Mouse (Mus musculus): ENCODE results near the gene Socs1. TPM values are rescaled to one million over a fixed set of nuclear protein-coding genes. Genes with fewer than 3 reads are reported as not detected.

Socs1 gene
- polyA plus RNA-seq, 2 experiments from 2014 or later: 2.5 to 3.9 TPM

DNA sequence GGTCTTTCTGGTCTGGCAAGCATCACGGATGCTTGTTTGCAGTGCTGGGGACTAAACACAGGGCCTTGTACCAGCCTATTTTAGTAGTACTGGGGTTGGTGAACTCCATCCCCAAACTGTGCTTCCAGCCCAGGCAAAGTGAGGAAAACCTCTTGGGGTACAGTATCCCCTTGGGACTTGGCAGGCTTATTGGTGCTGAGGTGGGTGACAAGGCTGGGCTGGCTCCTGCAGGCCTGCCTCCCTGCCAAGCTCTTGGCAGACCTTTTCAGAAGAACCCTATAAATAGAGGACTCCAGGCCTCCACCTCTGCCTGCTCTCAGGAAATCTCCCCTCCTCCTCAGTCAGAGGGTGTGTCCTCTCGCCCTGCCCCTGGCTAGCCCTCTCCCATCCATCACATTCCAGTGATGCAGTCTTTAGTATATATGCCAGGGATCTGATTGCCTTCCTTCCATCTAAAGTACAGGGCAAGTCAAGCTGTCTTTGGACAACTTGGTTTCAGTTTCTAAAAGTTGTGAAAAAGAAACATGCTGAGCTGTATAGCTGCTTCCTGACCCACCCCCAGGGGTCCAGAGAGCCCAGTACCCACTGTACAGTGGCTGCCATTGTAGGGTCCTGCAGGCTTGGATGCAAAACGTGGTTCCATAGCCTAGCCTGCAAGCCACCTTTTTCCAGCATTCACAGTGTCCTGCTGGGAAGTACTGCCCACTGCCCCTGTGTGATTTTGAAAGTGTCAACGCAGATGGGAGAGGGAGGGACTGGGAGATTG is 1.6 kb upstream of the Socs1 start:
- no peak for ATAC-seq

DNA sequence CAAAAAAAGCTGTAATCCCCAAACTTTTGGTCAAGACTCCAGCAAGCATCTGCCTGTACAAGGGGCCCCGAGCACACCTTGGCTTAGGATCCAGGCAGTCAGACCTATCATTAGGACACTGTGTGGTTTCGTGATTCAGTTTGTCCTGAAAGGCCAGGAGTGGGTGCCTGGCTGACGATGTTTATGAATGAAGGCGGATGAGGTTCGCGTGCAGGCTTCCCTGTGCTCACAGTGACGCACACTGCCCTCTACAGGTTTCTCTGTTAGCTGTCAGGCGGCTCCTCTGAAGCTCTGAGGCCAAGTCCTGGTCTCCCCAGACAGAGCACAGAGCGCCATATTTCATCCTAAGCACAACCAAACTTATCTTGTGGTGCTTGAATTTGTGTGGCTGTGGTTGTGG is 952 bp upstream of the Socs1 start:
- peak; percentile 49 for ATAC-seq

DNA sequence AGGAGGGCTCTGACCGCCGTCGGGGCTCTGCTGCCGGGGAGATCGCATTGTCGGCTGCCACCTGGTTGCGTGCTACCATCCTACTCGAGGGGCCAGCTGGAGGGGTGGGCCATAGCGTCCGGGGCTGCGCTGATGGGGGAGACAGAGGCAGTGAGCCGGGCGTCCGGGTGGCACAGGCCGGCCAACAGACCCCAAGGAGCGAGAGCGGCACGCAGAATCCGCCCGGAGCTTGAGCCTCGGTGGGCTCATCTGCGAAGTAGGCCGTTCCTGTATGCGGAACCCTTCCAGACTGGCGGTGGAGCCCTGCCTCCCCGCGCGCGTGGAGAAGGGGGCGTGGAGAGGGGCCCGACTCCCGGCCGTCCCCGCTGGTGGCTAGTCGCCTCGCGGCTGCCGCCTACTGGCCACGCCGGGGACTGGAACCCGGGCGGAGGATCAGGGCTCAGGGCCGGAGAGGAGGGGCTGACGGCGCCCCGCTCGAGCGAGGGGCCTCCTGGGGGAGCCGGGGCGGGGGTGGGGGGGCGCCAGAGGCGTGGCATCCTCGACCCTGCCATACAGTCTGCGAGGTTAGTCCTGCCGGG is 454 bp downstream of the Socs1 start:
- peak; percentile 43 for ATAC-seq

DNA sequence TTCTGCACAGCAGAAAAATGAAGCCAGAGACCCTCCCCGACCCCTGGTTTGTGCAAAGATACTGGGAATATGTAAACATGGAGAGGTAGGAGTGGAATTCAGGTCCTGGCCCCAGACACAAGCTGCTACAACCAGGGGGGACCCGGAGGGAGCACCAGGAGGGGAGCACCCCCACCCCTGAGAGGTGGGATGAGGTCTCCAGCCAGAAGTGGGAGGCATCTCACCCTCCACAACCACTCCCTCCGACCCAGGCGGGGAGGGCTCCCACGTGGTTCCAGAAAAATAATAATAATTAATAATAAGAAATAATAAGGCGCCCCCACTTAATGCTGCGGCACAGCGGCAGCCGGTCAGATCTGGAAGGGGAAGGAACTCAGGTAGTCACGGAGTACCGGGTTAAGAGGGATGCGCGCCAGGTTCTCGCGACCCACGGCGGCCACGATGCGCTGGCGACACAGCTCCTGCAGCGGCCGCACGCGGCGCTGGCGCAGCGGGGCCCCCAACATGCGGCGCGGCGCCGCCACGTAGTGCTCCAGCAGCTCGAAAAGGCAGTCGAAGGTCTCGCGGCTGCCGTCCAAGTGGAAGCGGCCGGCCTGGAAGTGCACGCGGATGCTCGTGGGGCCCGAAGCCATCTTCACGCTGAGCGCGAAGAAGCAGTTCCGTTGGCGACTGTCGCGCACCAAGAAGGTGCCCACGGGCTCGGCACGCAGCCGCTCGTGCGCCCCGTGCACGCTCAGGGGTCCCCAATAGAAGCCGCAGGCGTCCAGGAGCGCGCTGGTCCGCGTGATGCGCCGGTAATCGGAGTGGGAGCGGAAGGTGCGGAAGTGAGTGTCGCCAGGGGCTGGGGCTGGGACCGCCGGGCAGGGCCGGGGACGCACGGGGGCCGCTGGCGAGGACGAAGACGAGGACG is 1.2 kb downstream of the Socs1 start:
- ATAC-seq: no peak

DNA sequence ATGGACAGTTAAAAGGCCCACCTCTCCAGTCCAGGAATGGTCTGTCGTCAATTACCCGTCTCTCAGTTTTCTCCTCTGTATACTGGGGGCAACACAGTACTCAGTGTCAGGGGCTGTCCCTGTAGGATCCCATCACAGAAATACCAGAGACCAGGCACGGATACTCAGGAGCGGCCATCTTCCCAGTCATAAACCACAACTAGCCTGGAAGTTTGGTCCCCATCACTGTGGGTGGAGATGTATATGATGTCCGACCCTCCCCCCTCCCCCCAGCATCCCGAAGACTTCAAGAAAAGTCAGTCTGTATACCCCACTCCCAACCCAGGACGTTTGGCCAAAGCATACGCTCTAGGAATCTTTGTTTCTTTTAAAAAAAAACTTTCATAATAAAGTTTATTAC is 1.9 kb downstream of the Socs1 start:
- no peak for ATAC-seq

DNA sequence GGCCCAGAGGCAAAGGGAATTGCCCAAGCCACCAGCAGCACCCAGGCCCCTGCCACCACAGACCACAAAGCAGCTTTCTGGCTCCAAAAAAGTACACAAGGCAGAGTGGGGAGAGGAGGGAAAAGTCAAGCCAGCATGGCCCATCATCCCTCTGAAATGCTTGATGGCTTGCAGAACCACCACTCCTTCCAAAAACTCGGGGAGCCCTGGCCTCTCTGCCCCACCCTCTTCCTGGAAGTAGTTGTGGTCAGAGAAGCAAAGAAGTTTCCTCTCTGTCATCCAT is 2.2 kb downstream of the Socs1 start:
- no peak for ATAC-seq

DNA sequence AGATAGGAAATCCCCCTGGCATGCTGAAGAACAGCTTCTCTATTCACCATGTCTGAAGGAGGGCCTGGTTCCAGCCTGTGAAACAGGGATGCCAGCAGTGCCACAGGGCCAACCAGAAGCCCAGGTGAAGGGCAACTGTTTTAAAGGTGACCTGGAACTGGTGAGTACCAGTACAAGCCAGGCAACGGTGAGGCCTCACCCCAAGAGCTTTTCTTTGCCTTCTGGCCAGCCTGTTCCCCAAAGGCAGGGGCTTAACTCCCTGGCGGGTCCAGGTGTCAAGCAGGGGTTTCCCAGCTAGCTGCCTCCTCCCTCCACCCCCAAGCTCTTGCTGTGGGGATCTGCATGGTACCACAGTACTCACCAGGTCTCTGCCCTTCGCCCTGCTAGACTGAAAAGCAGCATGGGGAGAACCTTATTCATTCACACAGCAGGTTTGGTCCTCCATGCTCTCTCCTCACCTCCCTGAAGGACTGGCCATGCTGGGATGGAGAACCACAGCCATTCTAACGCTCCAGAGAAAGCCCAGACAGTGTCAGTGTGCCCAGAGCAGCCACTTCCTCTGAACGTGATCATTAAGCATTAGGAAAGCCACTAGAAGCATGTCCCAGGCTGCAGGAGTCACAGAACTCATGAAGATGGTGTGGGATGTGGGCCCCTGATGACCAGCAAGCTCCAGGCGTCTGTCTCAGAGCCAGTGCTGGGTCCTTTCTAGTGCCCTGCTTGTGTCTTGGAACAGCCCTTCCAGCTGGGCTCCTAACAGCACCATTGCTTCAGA is 2.8 kb downstream of the Socs1 start:
- no peak for ATAC-seq

DNA sequence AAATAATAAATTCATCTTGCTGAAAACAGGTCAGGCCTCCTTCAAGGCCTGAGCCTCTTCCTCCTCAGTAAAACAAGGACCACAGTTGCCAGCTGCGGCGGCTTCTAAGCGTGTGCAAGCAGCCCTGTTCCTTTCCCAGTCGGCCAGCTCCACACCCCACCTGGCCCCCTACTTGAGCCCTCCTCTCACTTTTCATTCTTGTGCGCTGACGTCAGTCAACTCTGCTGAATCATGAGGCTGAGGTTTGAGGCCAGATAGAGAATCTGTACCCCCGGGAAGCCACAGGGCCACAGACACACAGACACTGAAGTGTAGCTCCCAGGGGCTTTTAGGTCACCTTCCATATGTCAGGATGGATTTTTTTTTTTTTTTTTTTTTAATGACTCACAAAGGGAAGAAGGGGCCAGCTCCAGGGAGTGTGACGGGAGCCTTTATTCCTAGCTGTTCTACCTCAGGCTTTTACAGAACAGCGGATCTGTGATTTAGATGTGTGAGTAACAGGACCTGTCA is 3.4 kb downstream of the Socs1 start:
- ATAC-seq: peak; percentile 4

DNA sequence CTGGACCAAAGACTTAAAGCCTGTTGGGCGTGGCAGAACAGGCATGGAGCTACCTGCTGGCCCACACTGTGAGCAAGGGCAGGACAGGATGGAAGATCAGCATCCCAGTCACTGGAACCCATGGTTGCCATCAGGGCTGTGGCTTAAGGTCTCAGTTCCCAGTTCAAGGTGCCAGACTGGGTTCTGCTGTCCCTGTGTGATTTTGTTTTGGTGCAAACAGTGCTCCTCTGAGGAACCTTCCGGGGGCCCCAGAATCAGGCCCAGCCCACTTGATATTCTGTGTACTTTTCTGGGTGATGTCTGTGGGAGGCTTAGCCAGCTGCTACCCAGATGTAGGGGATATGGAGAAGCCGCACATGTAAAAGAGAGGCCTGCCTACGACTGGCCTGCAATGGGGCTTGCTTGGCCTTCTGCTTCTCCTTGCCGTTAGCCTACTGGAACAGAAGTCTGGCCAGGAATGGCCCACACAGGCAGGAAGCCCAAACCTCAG is 4.7 kb downstream of the Socs1 start:
- ATAC-seq: no peak

DNA sequence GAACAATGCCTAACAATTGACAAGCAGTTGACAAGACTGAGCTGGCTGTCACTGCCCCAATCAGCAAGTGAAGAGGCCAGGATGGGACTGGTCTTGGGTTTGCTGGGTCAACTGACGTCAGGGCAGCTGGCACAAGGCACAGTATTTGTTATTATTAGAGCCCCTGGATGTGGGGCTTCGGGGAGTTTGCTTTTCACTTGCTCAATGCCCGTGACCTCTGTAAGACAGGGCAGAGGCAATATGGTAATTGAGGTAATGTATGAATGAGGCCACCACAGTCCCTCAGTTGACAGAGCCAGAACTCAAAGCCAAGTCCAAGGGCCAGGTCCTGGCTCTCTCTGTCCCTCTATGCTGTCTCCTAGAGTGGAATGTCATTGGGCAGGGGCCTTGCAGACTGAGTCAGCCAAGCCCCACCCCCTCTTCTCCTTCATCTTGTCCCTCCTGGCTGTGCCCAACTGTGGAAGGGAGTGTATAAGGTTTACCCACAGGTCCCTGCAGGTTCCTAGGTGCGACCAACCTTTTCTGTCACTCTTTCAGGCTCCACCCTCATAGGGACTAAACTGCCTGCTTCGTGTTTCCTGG is 7.7 kb downstream of the Socs1 start:
- no peak for ATAC-seq

DNA sequence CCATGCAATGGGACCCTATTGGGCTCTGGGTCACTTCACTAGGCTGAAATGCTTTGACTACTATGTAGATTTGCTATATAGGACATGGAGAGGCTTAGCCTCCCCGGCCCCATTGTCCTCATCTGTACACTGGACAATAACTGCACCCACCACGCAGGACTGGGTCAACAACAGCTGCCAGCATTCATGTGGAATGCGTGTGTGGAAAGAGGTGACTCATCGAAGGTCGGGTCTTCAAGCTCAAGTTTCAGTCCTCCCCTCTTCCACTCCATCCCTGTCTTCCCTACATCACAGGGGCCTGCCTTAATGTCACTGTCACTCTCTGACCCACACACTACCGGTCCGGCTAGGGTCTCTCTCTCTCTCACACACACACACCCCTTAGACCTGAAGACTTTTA is 9.0 kb downstream of the Socs1 start:
- ATAC-seq: no peak

DNA sequence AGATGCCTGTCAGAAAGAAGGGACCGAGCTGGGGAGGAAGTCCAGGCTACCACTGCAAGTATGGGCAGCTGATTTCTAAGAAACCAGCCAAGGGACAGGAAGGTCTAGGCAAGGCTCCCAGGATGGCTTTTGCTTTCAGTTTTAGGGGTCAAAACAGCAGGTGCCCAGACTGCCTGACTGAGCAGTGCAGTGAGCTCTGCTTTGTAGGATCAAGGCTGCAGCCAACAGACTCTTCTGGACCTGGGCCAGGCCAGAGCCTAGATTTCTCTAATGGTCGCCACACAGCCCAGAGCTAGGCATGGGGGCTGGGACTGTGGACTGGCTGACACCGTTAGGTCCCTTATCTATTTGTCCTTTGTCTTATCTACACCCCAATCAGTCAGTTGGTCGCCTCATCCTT is 10.6 kb downstream of the Socs1 start:
- peak; percentile 10 for ATAC-seq

DNA sequence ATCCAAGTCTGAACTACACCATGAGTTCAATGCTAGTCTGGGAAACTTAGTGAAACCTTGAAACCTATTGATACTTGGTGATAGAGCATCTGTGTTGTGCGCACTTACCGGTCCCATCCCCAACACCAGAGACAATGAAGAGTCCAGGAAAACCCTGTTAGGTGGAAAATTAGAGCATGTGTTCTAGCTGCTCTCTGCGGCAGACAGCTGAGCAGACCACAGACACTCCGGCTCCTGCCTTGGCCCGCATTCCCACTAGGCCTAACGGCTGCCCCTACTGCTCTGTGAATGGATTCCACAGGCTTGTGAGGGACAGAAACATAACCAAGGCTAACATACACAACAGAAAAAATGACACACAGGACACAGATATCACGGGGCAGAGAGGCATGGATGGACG is 11.8 kb downstream of the Socs1 start:
- no peak for ATAC-seq

DNA sequence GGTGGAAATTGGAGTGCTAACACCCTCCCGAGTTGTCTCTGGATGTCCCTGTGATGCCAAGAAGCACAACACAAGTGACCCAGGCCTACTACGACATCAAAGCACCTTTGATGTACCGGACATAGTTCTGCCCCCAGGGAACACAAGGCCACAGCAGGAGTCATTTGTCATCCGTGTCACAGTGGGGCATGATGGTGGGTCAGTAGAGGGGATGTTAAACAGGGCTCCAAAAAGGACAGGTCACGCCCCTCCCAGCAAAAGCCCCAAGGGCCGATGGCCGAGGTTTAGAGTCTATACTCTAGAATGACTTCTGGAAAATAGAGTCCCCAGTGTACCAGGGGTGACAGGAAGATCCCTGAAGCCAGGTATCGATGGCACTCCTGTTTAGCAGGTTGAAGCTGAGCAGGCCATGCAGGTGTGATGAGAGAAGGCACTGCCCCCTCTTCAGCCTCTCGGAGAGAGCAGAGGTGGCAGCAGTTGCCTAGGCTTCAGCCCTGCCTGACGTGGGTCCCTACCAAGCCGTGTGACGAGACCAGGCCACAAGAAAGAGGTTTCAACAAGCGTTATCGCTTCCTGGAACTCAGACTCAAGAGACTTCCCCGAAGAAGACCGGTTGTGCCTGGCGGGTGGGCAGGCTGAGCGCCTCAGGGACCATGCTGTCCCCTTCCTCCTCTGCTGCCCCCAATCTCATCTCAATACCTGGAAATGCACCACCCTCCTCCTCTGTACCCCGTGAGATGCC is 13.4 kb downstream of the Socs1 start:
- peak; percentile 86 for ATAC-seq

DNA sequence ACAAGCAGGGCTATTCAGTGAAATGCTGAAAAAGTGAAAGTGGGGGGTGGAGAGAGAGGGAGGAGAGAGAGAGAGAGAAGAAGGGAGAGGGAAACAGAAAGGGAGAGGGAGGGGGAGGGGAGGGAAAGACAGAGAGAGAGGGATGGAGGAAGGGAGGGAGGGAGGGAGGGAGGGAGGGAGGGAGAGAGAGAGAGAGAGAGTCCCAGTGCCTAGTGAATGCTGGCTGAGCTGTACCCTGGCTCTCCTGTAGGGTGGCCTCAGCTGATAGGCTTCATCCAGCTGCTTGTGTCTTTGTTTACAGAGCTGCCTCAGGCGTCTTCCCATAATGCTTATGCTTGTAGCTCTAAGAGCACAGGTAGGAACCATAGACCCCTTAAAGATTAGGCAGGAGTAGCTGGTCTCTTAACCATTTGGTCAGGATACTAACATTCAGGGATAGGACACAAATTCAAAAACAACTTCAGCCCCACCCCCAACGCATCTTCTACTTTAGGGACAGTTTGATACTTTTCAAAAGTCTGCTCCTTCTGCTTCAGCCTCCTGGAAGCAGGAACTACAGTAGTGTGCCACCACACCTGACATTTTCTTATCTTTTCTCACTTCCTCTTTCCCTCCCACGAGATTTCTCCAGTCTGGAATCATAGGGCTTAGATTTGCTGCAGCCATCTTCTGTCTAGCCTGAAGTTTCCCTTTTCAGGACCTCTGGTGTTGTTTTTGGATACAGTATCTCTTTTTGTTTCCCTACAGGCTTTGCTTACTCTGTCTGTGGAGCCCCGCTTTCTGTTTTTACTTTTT is 14.6 kb downstream of the Socs1 start:
- ATAC-seq: no peak

DNA sequence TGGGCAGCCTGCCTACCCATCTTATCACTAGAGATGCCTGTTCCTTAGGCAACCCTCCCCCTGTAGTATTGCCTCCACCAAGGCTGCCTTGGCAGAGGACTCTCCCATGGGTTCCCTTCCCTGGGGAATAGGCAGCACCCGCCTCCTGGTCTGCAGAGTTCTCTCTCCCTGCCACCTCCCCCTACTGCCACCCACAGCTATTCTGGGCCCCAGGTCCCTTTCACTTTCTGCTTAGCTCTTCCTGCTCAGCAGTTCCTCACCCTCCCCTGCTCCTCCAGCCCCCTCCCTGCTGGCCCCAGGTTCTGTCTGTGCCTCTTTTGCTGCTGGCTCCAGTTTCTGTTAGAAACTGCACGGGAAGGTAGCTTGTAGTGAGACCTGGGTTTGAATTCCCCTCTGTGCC is 15.7 kb downstream of the Socs1 start:
- peak; percentile 73 for ATAC-seq

DNA sequence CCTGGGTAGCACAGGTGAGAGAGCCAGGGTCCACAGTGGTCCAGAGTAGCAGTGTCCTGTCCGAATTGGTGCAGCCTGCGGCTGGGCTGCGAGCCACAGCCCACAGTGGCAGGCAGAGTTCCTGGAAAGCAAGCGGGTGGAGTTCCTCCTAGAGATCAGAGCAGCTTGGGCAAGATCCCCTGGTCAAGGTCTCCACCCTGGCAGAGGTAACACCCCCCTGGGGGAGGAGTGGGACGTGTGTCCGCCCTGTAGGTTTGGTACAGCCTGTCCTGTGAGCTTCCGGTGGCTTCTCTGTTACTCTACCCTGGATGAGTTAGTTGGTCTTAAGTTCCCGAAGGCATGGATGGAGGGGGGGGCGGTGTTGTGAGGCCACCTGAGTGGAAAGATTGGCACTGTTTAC is 16.5 kb downstream of the Socs1 start:
- ATAC-seq: no peak

DNA sequence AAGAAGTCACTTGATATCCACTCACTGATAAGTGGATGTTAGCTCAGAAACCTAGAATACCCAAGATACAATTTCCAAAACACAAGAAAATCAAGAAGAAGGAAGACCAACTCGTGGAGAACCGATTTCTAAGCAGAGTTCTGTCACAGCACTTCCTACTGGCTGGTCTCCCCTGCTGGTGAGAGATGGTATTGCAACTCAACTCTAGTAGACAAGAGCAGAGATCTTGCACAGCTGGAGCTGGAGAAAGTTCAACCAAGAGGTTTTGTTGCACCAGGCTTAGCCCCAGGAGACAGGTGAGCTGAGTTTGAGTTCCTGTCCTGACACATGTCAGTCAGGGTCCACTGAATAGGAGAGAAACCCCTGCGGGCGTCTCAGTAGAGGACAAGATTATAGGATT is 18.2 kb downstream of the Socs1 start:
- ATAC-seq: peak; percentile 27

DNA sequence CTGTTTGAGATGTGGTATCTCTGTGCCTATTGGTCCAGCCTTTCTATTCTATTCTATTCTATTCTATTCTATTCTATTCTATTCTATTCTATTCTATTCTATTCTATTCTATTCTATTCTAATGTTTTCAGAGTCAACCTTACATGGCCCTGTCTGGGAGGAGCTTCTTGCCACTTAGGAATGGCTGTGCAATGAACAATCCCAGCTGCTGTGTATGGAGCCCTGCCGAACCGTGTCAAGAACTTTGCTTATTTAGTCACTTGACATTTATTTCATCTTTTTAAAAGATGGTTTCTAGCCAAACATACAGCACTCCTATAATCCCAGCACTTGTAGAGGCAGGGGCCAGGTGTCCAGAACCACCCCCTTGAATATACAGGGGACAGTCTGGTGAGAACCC is 21.0 kb downstream of the Socs1 start:
- ATAC-seq: no peak

DNA sequence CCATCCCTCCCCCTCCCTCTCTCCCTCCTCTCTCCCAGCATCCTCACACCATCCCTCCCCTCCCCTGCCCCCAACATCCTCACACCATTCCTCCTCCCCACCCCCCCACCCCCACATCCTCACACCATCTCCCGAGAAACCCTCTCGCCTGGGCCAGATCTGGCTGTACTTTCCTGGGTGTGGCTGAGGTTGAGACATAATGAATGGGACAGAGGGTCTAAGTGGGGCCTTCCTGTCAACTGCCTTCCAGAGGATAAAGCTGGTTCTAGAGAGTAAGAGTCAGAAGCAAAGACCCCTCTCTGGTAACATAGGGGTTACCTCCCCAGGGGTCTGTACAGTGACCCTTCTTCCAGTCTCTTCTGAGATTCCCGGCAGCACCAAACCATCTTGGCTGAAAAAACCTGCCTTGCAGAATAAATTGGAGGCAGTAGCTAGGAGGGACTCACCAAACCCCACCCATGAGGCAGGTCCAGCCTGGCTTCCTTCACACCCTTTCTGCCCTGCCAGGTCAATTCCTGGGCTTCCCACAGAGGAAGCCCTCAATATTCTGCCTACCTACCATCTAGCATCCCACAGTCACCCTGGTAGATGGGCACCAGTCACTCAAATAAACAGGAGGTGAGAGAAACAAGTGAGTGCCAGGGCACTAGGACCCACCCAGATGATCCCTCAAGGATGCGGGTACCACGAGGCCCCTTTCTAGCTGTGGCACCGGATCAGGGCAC is 21.6 kb downstream of the Socs1 start:
- ATAC-seq: no peak

Data from CD4-positive, CD25-positive, alpha-beta regulatory T cell, adult 4 months (primary cell).